Mouse (Mus musculus): ENCODE measurements around the gene Dedd.
A peak's percentile ranks its signal among the peaks of the same experiment; 100 is the strongest.

Gene Dedd

DNA sequence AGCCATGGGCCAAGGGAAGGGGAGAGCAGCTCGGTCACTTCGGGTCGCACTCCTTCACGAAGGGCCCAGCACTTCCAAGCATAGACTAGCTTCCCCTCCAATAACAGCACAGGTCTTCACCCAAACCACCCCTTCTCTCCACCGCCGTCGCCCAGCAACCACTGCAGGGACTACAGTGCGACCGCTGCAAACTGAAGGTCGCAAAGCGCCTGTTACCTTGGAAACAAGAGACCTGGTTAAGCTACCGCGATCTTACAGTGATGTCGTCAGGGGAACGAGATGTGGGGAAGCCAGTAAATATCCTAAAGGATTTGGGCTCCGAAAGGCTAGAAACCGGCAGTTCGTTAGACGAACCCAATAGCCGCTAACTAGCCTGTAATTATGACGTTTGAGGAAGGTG is 31.7 kb downstream of the Dedd start, which contains the start of gene Klhdc9:
Gene Klhdc9, minus strand, starts transcription at position 143 of the 400 bp plus-strand sequence.
- peak; percentile 99 for DNase-seq (ENCODE audit: low read depth, low spot score)

DNA sequence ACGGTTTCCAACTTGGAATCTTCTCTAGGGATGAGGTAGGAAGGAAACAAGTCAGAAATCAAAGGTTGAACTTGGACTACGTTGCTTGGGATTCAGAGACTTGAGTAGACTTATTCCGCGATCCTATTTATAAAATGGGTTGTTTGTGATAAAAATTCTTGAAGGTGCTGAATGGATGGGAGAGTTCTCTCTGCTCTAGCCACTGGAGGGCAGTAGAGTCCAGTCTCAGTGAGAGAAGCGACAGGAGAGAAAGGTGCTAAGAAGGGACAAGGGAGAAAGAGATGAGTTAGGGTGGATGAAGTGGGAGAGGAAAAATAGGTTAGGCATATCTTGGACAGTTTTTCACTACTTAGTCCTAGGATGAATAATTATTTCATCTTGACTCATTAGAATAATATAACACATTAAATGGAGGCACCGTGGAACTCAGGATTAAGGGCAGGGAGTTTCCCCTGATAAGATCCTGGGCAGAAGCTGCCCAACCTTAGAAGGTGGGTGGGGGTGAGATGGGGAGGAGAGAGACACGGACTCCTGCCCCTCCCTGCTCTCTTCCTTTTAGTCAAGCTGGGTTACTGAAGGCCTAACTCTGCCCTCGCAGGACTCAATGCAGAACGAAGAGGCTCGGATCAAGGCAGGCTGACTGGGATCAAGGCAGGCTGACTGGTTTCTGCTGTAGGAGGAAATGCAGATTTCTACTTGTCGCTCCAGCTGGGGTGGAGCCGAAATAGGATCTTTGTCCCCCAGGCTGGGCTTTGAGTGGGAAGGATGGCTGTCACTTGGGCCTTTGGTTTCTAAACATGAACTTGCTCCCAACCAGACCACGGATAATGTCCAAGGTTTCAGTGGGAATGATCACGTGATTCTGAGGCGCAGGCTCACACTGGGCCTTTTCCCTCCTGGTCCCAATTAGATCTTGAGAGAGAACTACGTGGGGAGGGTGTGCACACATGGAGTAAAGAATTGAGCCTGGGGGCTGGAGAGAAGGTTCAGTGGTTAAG is 32.5 kb downstream of the Dedd start:
- peak; percentile 95 for DNase-seq (ENCODE audit: low read depth, low spot score)

DNA sequence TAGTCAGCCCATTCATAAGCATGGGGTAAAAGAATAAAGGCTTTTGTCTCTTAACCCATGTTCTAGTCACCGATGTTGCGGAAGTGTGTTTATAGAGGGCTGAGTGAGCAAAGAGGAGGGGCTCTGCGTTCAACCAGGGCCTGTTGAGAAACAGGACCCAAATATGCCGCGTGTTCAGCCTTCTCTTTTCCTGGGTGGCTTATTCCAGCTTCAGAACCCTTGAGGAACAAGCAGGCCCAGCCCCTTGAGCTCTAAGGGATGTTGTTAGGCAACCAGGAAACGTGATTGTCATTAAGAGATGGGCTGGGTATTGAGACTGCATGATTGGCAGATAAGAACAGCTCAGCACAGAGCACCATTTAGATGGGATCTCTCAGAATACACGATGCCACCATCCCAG is 37.0 kb downstream of the Dedd start:
- DNase-seq (ENCODE audit: low read depth, low spot score): no peak

DNA sequence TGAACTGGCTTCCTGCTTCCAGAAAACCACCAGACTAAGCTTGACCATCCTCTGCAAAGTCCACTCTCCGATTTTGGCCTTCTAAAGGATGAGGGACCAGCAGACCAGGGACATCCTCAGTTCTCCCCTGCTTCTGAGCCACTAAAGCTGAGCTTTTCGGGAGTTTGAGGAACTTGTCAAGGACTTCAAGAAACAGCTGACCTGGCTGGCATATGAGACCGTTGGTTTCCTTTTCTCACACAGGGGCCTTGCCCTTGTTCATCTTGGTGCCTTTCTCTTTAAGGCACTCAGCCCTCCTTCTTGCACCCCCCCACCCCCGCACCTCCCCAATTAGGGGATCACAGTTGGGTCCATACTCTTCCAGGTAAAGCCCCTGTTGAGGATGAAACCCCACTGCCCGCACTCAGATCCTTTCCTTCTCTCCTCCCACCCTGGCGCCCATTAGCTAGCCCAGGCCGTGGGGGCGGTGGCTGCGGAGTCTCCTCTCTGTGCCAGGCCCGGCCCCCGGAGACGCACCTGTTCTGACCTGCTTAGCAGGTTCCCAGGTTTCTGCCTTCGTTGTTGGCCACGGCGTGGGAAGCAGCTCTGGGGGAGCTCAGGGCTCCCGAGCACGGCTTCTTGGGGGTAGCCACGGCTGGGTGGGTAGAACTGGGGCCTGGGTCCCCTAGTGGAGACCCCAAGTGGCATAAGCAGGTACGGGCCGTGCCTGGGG is 41.1 kb downstream of the Dedd start, which contains the start of gene Nectin4:
Gene Nectin4, plus strand, starts transcription at position 255 of the 712 bp plus-strand sequence.
- peak; percentile 18 for DNase-seq (ENCODE audit: low read depth, low spot score)

DNA sequence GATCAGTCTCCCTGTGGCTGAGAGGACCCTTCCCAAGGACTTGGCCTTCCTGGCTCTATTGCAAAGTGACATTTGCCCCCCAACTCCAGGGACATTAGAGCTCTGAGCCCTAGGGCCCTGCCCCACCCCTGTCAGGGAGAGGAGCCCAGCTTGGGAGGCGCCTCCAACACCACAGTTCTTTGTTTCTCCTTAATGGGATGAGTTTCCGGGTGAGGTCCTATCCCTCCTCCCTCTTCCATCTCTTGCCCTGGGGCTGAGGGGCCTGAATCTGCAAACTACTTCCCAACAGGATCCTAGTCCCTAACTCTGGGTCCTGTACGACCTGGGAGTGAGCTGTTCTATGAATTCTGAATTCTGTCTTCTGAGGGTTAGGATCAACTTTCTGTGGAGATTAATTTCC is 43.9 kb downstream of the Dedd start:
- DNase-seq (ENCODE audit: low read depth, low spot score): no peak

DNA sequence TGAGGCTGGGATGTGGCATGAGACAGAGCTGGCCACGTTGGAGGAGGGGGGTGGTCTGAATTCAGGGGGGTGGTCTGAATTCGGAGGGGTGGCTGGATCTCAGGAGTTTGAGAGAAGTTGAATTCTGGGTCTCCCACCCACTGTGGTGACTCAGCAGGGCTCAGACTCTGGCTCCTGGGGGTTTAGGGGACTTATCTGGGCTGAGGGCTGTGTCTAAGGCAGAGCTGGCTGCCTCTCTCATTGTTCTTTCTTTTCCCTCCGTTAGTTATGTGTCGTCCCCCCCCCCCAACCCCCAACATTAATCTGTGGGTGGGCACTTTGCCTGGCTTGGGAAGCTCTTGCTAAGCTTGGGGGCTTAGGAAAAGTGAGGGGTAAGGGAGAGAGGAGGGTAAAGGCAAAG is 45.0 kb downstream of the Dedd start:
- DNase-seq (ENCODE audit: low read depth, low spot score): no peak

DNA sequence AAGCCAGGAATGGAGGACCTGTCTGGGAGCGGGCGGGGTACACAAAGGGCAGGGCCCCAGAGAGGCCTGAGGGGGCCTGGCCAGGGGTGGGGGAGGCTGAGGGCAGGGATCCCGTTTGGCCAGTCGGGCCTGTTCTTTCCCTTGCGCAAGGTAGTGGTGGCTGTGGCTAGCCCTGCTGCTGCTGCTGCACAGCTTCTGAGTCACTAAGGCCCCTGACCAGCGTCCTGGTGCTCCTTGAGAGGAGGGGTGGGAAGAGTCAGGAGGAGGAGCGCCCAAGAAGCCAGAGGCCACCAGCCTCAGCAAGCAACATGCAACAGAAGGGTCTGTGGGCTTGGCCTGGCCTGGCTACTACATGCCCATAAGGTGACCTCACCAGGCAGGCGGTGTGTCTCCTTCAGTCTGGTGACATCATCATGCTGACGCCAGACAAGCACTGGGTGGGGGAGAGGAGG is 46.7 kb downstream of the Dedd start:
- no peak for DNase-seq (ENCODE audit: low read depth, low spot score)

DNA sequence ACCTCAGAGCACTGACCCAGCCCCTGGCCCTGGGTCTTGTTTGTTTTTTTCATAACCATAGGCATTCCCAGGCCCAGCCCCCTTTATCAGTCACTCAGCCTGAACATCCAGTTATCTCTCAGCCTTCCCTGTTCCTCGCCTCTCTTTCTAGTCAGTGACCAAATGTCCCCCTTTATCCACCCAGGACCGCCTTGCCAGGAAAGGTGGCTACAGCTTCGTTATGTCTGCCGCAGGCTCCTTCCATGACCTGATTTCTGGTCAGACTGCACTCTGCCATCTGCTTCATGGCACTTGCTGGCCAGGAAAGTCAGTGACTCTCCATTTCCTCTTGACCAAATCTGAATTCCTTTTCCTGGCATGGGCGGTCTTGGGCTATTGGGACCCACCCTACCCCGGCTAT is 49.4 kb downstream of the Dedd start:
- DNase-seq (ENCODE audit: low read depth, low spot score): peak; percentile 81

DNA sequence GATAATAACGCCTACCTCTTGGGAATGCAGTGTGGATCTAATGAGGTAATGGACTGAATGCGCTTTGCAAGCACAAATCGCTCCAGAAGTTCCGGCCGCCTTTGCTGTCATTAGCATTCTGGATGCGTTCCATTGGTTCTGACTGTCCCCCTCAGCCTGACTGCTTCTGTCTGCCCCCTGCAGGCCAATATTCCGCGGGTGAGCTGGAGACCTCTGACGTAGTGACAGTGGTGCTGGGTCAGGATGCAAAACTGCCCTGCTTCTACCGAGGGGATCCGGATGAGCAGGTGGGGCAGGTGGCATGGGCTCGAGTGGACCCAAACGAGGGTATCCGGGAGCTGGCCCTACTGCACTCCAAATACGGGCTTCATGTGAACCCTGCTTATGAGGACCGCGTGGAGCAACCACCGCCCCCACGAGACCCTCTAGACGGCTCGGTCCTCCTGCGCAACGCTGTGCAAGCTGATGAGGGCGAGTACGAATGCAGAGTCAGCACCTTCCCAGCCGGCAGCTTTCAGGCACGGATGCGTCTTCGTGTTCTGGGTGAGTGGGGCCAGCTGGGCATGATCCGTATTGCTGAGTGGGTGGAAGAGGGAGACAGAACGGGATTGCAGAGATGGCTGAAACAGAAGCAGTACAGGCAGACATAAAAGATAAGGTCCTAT is 51.1 kb downstream of the Dedd start:
- DNase-seq (ENCODE audit: low read depth, low spot score): peak; percentile 95

DNA sequence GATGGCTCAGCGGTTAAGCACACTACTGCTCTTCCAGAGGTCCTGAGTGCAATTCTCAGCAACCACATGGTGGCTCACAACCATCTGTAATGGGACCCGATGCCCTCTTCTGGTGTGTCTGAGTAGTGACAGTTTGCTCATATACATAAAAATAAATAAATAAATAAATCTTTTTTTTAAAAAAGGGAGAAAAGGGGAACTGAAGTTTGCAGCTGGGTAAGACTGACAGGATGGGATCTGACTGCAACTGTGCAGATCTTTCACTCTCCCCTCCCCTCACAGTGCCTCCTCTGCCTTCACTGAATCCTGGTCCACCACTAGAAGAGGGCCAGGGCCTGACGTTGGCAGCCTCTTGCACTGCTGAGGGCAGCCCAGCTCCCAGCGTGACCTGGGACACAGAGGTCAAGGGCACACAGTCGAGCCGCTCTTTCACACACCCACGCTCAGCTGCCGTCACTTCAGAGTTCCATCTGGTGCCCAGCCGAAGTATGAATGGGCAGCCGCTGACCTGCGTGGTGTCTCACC is 53.2 kb downstream of the Dedd start:
- DNase-seq (ENCODE audit: low read depth, low spot score): no peak

DNA sequence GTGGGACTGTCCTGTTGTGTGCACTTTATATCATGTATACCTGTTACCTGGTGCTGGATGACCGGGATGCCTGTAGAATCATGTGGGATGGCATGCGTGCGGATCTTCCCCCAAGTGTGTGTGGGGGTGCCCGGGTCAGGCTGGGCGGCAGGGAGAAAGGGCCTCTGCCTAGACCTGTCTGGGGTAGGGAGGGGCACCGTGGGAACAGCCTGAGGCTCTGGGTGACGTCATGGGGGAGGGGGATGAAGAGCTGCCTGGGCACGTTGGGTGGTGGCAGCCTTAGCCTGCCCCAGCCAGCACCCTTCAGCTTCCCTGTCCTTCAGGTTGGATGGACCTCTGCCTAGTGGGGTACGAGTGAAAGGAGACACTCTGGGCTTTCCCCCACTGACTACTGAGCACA is 55.4 kb downstream of the Dedd start:
- no peak for DNase-seq (ENCODE audit: low read depth, low spot score)

DNA sequence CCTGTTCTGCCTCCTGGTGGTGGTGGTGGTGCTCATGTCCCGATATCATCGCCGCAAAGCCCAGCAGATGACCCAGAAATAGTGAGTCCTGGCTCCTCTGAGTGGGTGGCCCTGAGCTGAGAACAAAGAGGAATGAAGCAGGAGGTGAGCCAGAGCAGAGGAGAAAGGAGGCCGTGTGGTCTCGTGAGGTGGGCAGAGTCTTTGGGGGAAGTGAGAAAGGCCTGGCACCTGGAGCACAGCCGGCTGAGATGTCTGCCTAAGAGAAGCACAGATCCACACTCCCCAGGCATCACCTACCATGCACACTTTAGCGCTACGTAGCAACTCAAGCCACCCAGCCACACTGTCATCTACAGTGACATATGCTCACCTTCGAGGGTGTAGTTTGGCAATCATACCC is 56.2 kb downstream of the Dedd start:
- DNase-seq (ENCODE audit: low read depth, low spot score): no peak

DNA sequence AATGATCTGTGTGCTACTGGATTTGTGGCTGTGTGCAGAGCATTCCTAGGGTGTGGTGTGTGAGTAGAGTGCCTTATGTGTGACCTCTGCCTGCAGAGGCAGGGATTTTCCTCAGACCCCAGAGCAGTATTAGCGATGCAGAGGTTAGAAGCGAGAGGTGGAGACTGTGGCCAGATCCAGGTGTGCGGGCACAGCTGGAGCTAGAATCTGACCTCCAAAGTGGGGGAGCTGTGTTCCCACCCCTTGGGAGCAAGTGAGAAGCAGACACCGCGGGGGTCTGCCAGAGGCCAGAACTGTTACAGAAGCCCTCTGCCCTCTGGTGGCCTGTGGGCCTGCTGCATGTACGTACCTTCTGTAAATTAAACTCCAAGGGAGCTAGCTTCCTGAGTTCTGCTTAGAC is 58.2 kb downstream of the Dedd start:
- DNase-seq (ENCODE audit: low read depth, low spot score): no peak

DNA sequence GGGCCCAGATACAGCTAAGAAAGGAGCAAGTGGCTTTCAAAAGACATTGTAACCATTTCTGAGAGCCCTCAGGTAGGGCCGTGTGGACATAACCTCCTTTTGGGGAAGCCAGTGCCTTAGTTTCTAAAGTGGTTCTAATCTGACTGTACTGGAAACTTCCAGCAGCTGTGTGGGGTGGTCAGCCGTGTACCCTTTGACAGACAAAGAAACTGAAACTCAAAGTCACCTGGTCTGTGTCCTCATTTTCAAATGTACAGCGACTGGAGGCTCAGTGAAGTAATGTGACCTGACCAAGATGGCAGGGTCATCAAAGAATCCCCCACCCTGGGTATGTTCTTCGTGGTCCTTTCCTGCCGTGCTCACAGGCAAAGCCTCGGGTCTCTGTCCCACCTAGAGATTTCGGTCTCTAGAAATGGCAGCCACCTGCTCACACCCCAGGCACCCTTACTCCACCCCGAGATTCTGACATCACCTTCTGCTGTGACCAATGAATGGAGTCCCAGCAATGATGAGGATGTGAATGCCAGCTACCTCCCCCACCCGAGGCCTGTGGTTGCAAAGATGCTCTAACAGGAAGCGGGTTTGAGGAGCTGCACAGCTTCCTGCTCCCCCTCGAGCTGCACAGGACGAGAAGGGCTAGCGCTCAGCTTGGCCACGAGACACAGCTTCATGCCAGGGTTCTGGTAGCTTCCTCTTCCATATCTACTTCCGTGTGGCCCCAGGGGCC is 59.6 kb downstream of the Dedd start, which contains the start of gene Arhgap30:
Gene Arhgap30, plus strand, starts transcription at position 579 of the 727 bp plus-strand sequence.
- peak; percentile 56 for DNase-seq (ENCODE audit: low read depth, low spot score)

DNA sequence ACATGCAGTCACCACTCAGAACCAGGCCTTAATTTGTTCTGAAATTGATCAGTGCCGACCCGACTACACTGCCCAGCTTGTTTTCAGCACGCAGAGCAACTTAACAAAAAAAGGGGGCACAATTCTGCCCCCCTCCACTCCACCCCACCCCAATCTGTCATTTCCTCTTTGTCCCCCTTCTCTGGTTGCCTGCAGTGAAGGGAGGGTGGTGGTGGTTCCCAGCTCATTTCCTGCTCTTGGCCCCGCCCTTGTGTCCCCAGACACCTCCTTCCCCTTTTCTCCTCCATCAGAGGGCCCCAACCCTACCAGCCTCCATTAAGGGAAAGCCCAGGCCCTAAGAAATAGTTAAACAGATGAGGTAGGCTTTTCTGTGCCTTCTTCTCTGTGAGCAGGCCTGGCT is 61.2 kb downstream of the Dedd start:
- DNase-seq (ENCODE audit: low read depth, low spot score): peak; percentile 32
